Mouse (Mus musculus) spleen, postnatal 14 days (tissue): ENCODE results near the gene Fxr1.
"Not testable (repeated sequence)": the region's sequence is repeated elsewhere in the genome, so short reads cannot be mapped to it uniquely, and the experiment has no call there.

ENCODE experiments used
- DNase-seq, 2 experiments: peaks; one replicate each; pipeline ENCODE4 v3.0.0; 2021 to 2022; ENCODE audit warnings: low spot score in 2 of 2

The Fxr1 gene

GRCm38 (mm10) chr3:34041990-34042389, 22.2 kb downstream of the Fxr1 start:
- no peak for DNase-seq

GRCm38 (mm10) chr3:34062352-34062751, 42.6 kb downstream of the Fxr1 start:
- DNase-seq: no peak

- not testable (repeated sequence) for DNase-seq
These were observed 49.2 kb downstream of the Fxr1 start for GRCm38 (mm10) chr3:34068943-34069342.

- DNase-seq: no peak
These were observed 53.0 kb downstream of the Fxr1 start for GRCm38 (mm10) chr3:34072726-34073125.

GRCm38 (mm10) chr3:34076058-34076759, 56.5 kb downstream of the Fxr1 start:
- DNase-seq: no peak

GRCm38 (mm10) chr3:34080900-34081662, 61.3 kb downstream of the Fxr1 start, which contains the start of gene Dnajc19:
Gene Dnajc19 (minus strand): TSS chr3:34081321.
- peak; percentile 81 to 86 for DNase-seq

GRCm38 (mm10) chr3:34081929-34082328, 62.2 kb downstream of the Fxr1 start:
- no peak for DNase-seq

- DNase-seq: no peak
These were observed 63.9 kb downstream of the Fxr1 start for GRCm38 (mm10) chr3:34083655-34084054.

- DNase-seq: no peak
These were observed 83.1 kb downstream of the Fxr1 start for GRCm38 (mm10) chr3:34102891-34103290.

- no peak for DNase-seq
These were observed 84.3 kb downstream of the Fxr1 start for GRCm38 (mm10) chr3:34103902-34104672.

- DNase-seq: no peak
These were observed 86.7 kb downstream of the Fxr1 start for GRCm38 (mm10) chr3:34106421-34106820.

- DNase-seq: no peak
These were observed 87.9 kb downstream of the Fxr1 start for GRCm38 (mm10) chr3:34107631-34108030.

GRCm38 (mm10) chr3:34111941-34112685, 92.4 kb downstream of the Fxr1 start:
- no peak for DNase-seq

GRCm38 (mm10) chr3:34115806-34116205, 96.1 kb downstream of the Fxr1 start:
- DNase-seq: no peak

GRCm38 (mm10) chr3:34119869-34120268, 100.1 kb downstream of the Fxr1 start:
- DNase-seq: no peak
